Mouse (Mus musculus): ENCODE measurements around the gene Ndufb2. TPM values are rescaled to one million over a fixed set of nuclear protein-coding genes. Genes with fewer than 3 reads are reported as not detected.

Ndufb2 gene
- polyA plus RNA-seq, 1 experiment from 2014 or later: 696 TPM

- 62% methylated on average over 7 of the region's 7 CpGs for WGBS
- ATAC-seq (replicated peaks; ENCODE audit: extremely low read depth, insufficient read depth, low FRiP score): no peak
- Histone ChIP-seq H3K27ac (ENCODE audit: low read length) (peak overlapping the region; percentile 95), H3K4me1 (ENCODE audit: control insufficient read depth, insufficient read depth, low read length) (peaks cover 14% of the 10 kb centered on the region), H3K4me2 (ENCODE audit: low read depth, low read length) (peak overlapping the region; percentile 85), H3K4me3 (ENCODE audit: low read length) (peak overlapping the region; percentile 84), H3K27me3 (ENCODE audit: control insufficient read depth, insufficient read depth, low read length) (no peaks in the 10 kb centered on the region), H3K36me3 (ENCODE audit: control insufficient read depth, insufficient read depth) (0 out of 2 replicates have a peak, but pooled peaks cover under 1% of the 10 kb centered on the region), H3K9me3 (replicated peaks; ENCODE audit: control insufficient read depth, low read length) (no peaks in the 10 kb centered on the region), H3K9ac (ENCODE audit: low read length) (peak overlapping the region; percentile 88)
Observed at GRCm38 (mm10) chr6:39574951-39575350, 17.4 kb upstream of the Ndufb2 start.

GRCm38 (mm10) chr6:39579552-39579951 is 12.8 kb upstream of the Ndufb2 start:
- H3K9ac ChIP-seq (ENCODE audit: low read length): no peak overlapping the region
- no peaks in the 10 kb centered on the region for H3K9me3 ChIP-seq (replicated peaks; ENCODE audit: control insufficient read depth, low read length)
- peaks cover 6% of the 10 kb centered on the region; the same call in 1 of the 2 replicates for H3K4me1 ChIP-seq (ENCODE audit: control insufficient read depth, insufficient read depth, low read length)
- H3K27me3 ChIP-seq (ENCODE audit: control insufficient read depth, insufficient read depth, low read length): no peaks in the 10 kb centered on the region
- no peak for ATAC-seq (replicated peaks; ENCODE audit: extremely low read depth, insufficient read depth, low FRiP score)
- 84% methylated on average over 7 of the region's 7 CpGs for WGBS
- H3K36me3 ChIP-seq (ENCODE audit: control insufficient read depth, insufficient read depth): 0 out of 2 replicates have a peak, but pooled peaks cover 14% of the 10 kb centered on the region
- H3K4me2 ChIP-seq (ENCODE audit: low read depth, low read length): no peak overlapping the region
- H3K27ac ChIP-seq (ENCODE audit: low read length): no peak overlapping the region
- no peak overlapping the region for H3K4me3 ChIP-seq (ENCODE audit: low read length)

- H3K27ac ChIP-seq (ENCODE audit: low read length): no peak overlapping the region
- no peak overlapping the region for H3K4me3 ChIP-seq (ENCODE audit: low read length)
- H3K4me1 ChIP-seq (ENCODE audit: control insufficient read depth, insufficient read depth, low read length): no peaks in the 10 kb centered on the region
- no peak for ATAC-seq (replicated peaks; ENCODE audit: extremely low read depth, insufficient read depth, low FRiP score)
- 0 out of 2 replicates have a peak, but pooled peaks cover 14% of the 10 kb centered on the region for H3K36me3 ChIP-seq (ENCODE audit: control insufficient read depth, insufficient read depth)
- H3K4me2 ChIP-seq (ENCODE audit: low read depth, low read length): no peak overlapping the region
- WGBS: 56% methylated on average over 2 of the region's 2 CpGs
- H3K9me3 ChIP-seq (replicated peaks; ENCODE audit: control insufficient read depth, low read length): no peaks in the 10 kb centered on the region
- H3K27me3 ChIP-seq (ENCODE audit: control insufficient read depth, insufficient read depth, low read length): no peaks in the 10 kb centered on the region
- H3K9ac ChIP-seq (ENCODE audit: low read length): no peak overlapping the region
Observed at GRCm38 (mm10) chr6:39580558-39580957, 11.8 kb upstream of the Ndufb2 start.

GRCm38 (mm10) chr6:39581087-39581784 is 11.1 kb upstream of the Ndufb2 start:
- H3K9me3 ChIP-seq (replicated peaks; ENCODE audit: control insufficient read depth, low read length): no peaks in the 10 kb centered on the region
- H3K4me3 ChIP-seq (ENCODE audit: low read length): no peak overlapping the region
- H3K27me3 ChIP-seq (ENCODE audit: control insufficient read depth, insufficient read depth, low read length): no peaks in the 10 kb centered on the region
- 77% methylated on average over 7 of the region's 7 CpGs for WGBS
- H3K9ac ChIP-seq (ENCODE audit: low read length): no peak overlapping the region
- H3K27ac ChIP-seq (ENCODE audit: low read length): no peak overlapping the region
- no peak overlapping the region for H3K4me2 ChIP-seq (ENCODE audit: low read depth, low read length)
- no peaks in the 10 kb centered on the region for H3K4me1 ChIP-seq (ENCODE audit: control insufficient read depth, insufficient read depth, low read length)
- no peak for ATAC-seq (replicated peaks; ENCODE audit: extremely low read depth, insufficient read depth, low FRiP score)
- H3K36me3 ChIP-seq (ENCODE audit: control insufficient read depth, insufficient read depth): 0 out of 2 replicates have a peak, but pooled peaks cover 14% of the 10 kb centered on the region

GRCm38 (mm10) chr6:39585517-39585916 is 6.9 kb upstream of the Ndufb2 start, which contains the start of gene Gm42420:
Gm42420 (plus strand) TSS chr6:39585753.
- Histone ChIP-seq H3K27me3 (ENCODE audit: control insufficient read depth, insufficient read depth, low read length) (no peaks in the 10 kb centered on the region), H3K9me3 (replicated peaks; ENCODE audit: control insufficient read depth, low read length) (0 out of 2 replicates have a peak, but pooled peaks cover 3% of the 10 kb centered on the region), H3K4me1 (ENCODE audit: control insufficient read depth, insufficient read depth, low read length) (no peaks in the 10 kb centered on the region), H3K4me2 (ENCODE audit: low read depth, low read length) (no peak within 1 kb of the TSS), H3K36me3 (ENCODE audit: control insufficient read depth, insufficient read depth) (peaks cover 38% of the 10 kb centered on the region), H3K4me3 (ENCODE audit: low read length) (no peak within 1 kb of the TSS), H3K9ac (ENCODE audit: low read length) (no peak within 1 kb of the TSS), H3K27ac (ENCODE audit: low read length) (no peak within 1 kb of the TSS)
- WGBS: 73% methylated on average over 6 of the region's 6 CpGs
- no peak for ATAC-seq (replicated peaks; ENCODE audit: extremely low read depth, insufficient read depth, low FRiP score)

- Histone ChIP-seq H3K4me1 (ENCODE audit: control insufficient read depth, insufficient read depth, low read length) (peaks cover 15% of the 10 kb centered on the region), H3K4me3 (ENCODE audit: low read length) (no peak overlapping the region), H3K9me3 (replicated peaks; ENCODE audit: control insufficient read depth, low read length) (0 out of 2 replicates have a peak, but pooled peaks cover 3% of the 10 kb centered on the region), H3K36me3 (ENCODE audit: control insufficient read depth, insufficient read depth) (peaks cover 28% of the 10 kb centered on the region), H3K27me3 (ENCODE audit: control insufficient read depth, insufficient read depth, low read length) (no peaks in the 10 kb centered on the region), H3K4me2 (ENCODE audit: low read depth, low read length) (no peak overlapping the region), H3K9ac (ENCODE audit: low read length) (no peak overlapping the region), H3K27ac (ENCODE audit: low read length) (no peak overlapping the region)
- ATAC-seq (replicated peaks; ENCODE audit: extremely low read depth, insufficient read depth, low FRiP score): no peak
- 95% methylated on average over 4 of the region's 4 CpGs for WGBS
Observed at GRCm38 (mm10) chr6:39591481-39591880, 893 bp upstream of the Ndufb2 start.

- 92% methylated on average over 3 of the region's 3 CpGs for WGBS
- no peak overlapping the region for H3K9ac ChIP-seq (ENCODE audit: low read length)
- no peak overlapping the region for H3K27ac ChIP-seq (ENCODE audit: low read length)
- peaks cover 38% of the 10 kb centered on the region for H3K36me3 ChIP-seq (ENCODE audit: control insufficient read depth, insufficient read depth)
- no peaks in the 10 kb centered on the region for H3K9me3 ChIP-seq (replicated peaks; ENCODE audit: control insufficient read depth, low read length)
- ATAC-seq (replicated peaks; ENCODE audit: extremely low read depth, insufficient read depth, low FRiP score): no peak
- no peaks in the 10 kb centered on the region for H3K27me3 ChIP-seq (ENCODE audit: control insufficient read depth, insufficient read depth, low read length)
- no peak overlapping the region for H3K4me2 ChIP-seq (ENCODE audit: low read depth, low read length)
- no peak overlapping the region for H3K4me3 ChIP-seq (ENCODE audit: low read length)
- peaks cover 4% of the 10 kb centered on the region for H3K4me1 ChIP-seq (ENCODE audit: control insufficient read depth, insufficient read depth, low read length)
Observed at GRCm38 (mm10) chr6:39600851-39601250, 8.5 kb downstream of the Ndufb2 start.

GRCm38 (mm10) chr6:39601828-39602227 is 9.5 kb downstream of the Ndufb2 start:
- no peak for ATAC-seq (replicated peaks; ENCODE audit: extremely low read depth, insufficient read depth, low FRiP score)
- H3K27me3 ChIP-seq (ENCODE audit: control insufficient read depth, insufficient read depth, low read length): no peaks in the 10 kb centered on the region
- no peak overlapping the region for H3K4me3 ChIP-seq (ENCODE audit: low read length)
- no peak overlapping the region for H3K9ac ChIP-seq (ENCODE audit: low read length)
- peaks cover 38% of the 10 kb centered on the region for H3K36me3 ChIP-seq (ENCODE audit: control insufficient read depth, insufficient read depth)
- no peak overlapping the region for H3K27ac ChIP-seq (ENCODE audit: low read length)
- no peak overlapping the region for H3K4me2 ChIP-seq (ENCODE audit: low read depth, low read length)
- H3K4me1 ChIP-seq (ENCODE audit: control insufficient read depth, insufficient read depth, low read length): peaks cover 13% of the 10 kb centered on the region
- WGBS: 79% methylated on average over 3 of the region's 3 CpGs
- no peaks in the 10 kb centered on the region for H3K9me3 ChIP-seq (replicated peaks; ENCODE audit: control insufficient read depth, low read length)

GRCm38 (mm10) chr6:39604565-39604964 is 12.2 kb downstream of the Ndufb2 start:
- 84% methylated on average over 5 of the region's 5 CpGs for WGBS
- H3K36me3 ChIP-seq (ENCODE audit: control insufficient read depth, insufficient read depth): peaks cover 19% of the 10 kb centered on the region
- H3K4me3 ChIP-seq (ENCODE audit: low read length): no peak overlapping the region

More at GRCm38 (mm10) chr6:39604565-39604964, 12.2 kb downstream of the Ndufb2 start:
- no peak for ATAC-seq (replicated peaks; ENCODE audit: extremely low read depth, insufficient read depth, low FRiP score)
- no peak overlapping the region for H3K9ac ChIP-seq (ENCODE audit: low read length)
- H3K27ac ChIP-seq (ENCODE audit: low read length): no peak overlapping the region
- H3K27me3 ChIP-seq (ENCODE audit: control insufficient read depth, insufficient read depth, low read length): no peaks in the 10 kb centered on the region
- peaks cover 16% of the 10 kb centered on the region for H3K4me1 ChIP-seq (ENCODE audit: control insufficient read depth, insufficient read depth, low read length)
- H3K9me3 ChIP-seq (replicated peaks; ENCODE audit: control insufficient read depth, low read length): no peaks in the 10 kb centered on the region
- no peak overlapping the region for H3K4me2 ChIP-seq (ENCODE audit: low read depth, low read length)
